Mouse (Mus musculus) intestine, embryonic 14.5 days (tissue): Measurements from ENCODE around the gene Oas1h. TPM values are rescaled to one million over a fixed set of nuclear protein-coding genes. Genes with fewer than 3 reads are reported as not detected.
A peak's percentile ranks its signal among the peaks of the same experiment; 100 is the strongest.

Source experiments
- ATAC-seq: fragments of 200-750 bp; cut with Nextera tagmentation; replicated peaks from 2 replicates; pipeline ENCODE4 v1.8.0; 2017; ENCODE audit warnings: low read depth, moderate number of reproducible peaks, moderate TSS enrichment, moderate library complexity; ENCODE audit not compliant: low FRiP score, low TSS enrichment
- DNase-seq: peaks from one replicate; pipeline ENCODE4 v3.0.0-alpha.2; 2018; ENCODE audit warnings: low spot score
- H3K27ac ChIP-seq: fragments of 300-500 bp; sonication (generic); 2 replicates; pipeline ENCODE4 v1.5.1; 2014; ENCODE audit warnings: low read depth, mild to moderate bottlenecking, control low read depth
- H3K27me3 ChIP-seq: fragments of 300-500 bp; sonication (generic); replicated peaks from 2 replicates; pipeline ENCODE4 v1.6.1; 2014; ENCODE audit warnings: low read length, control low read depth; ENCODE audit not compliant: control insufficient read depth, insufficient read depth
- H3K36me3 ChIP-seq: fragments of 300-500 bp; sonication (generic); 2 replicates; pipeline ENCODE4 v1.6.1; 2014; ENCODE audit warnings: low read length, control low read depth; ENCODE audit not compliant: control insufficient read depth, insufficient read depth
- H3K4me1 ChIP-seq: fragments of 300-500 bp; sonication (generic); replicated peaks from 2 replicates; pipeline ENCODE4 v1.6.1; 2014; ENCODE audit warnings: low read length, control low read depth, mixed read lengths; ENCODE audit not compliant: control insufficient read depth, insufficient read depth
- H3K4me2 ChIP-seq: fragments of 300-500 bp; sonication (generic); 2 replicates; pipeline ENCODE4 v1.6.1; 2014; ENCODE audit warnings: low read length
- H3K4me3 ChIP-seq: fragments of 300-500 bp; sonication (generic); 2 replicates; pipeline ENCODE4 v1.5.1; 2014; ENCODE audit warnings: low read depth, low read length, control low read depth, mixed read lengths
- H3K9ac ChIP-seq: fragments of 300-500 bp; sonication (generic); 2 replicates; pipeline ENCODE4 v1.6.1; 2014; ENCODE audit warnings: mild to moderate bottlenecking, low read length
- H3K9me3 ChIP-seq: fragments of 300-500 bp; sonication (generic); 2 replicates; pipeline ENCODE4 v1.6.1; 2016; ENCODE audit warnings: low read length, control low read depth; ENCODE audit not compliant: control insufficient read depth
- WGBS: fragments of 180-500 bp; shearing (Covaris S2); extraction: QIAGEN DNeasy Blood & Tissue Kit; methylation state at CpG from one replicate; pipeline ENCODE4 v1.1.7; 2014; 5-methylcytosine and 5-hydroxymethylcytosine counted together
- polyA plus RNA-seq: library from polyadenylated mRNA; unstranded; fragments of >200 nt; fragmentation: Nextera tagmentation; extraction: Ambion mirVana; gene quantifications from 2 replicates; pipeline ENCODE4 v1.2.1, GENCODE M21; 2014

Oas1h gene
- polyA plus RNA-seq, 1 experiment from 2014 or later, result not detected

DNA sequence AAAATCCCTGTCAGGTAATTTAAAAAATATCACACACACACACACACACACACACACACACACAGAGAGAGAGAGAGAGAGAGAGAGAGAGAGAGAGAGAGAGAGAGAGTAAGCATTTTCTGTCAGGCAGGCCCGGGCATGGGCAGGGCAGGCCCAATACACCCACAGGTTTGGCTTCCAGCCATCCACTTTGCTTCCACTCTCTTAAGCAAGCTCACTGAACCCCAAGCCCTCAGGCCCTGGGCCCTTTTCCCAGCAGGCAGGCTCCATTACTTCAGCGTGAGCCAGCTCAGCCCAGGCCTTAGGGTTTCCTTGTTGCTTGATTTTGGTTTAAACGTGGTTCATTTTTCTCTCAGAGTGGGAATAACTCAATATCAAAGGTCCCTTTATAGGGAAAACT lies 16.5 kb upstream of the Oas1h start:
- Histone ChIP-seq H3K4me2 (no peak overlapping the region), H3K4me3 (no peak overlapping the region), H3K27ac (no peak overlapping the region), H3K9ac (no peak overlapping the region), H3K36me3 (no peaks in the 10 kb centered on the region), H3K4me1 (no peaks in the 10 kb centered on the region), H3K27me3 (no peaks in the 10 kb centered on the region), H3K9me3 (no peaks in the 10 kb centered on the region)
- no peak for ATAC-seq
- WGBS, result 67% methylated on average over 3 of the region's 3 CpGs
- no peak for DNase-seq

DNA sequence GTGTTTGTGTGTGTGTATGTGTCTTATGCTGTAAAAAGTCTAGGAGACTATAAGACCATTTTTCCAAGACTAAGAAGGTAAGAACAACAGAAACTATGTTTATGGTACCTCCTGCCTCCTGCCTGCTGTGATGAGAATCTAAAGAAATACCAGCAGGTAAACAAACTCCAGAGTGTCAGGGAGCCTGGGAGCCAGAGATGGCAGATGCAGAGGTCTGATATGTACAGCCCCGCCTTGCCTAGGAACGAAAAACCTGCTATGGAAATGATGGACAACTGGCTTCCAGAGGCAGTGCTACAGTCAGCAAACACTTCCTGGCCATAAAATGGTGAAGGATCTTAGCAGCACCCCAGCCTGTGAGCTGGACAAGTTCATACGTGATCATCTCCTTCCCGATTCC lies 14.2 kb upstream of the Oas1h start, which contains the start of gene Oas1f:
Gene Oas1f, plus strand, starts transcription at position 301 of the 400 bp plus-strand sequence.
- 43% methylated on average over 4 of the region's 4 CpGs for WGBS
- no peak within 1 kb of the TSS for H3K4me2 ChIP-seq
- H3K27me3 ChIP-seq, result no peaks in the 10 kb centered on the region
- DNase-seq (no peak), ATAC-seq (no peak)
- no peaks in the 10 kb centered on the region for H3K9me3 ChIP-seq
- no peaks in the 10 kb centered on the region for H3K4me1 ChIP-seq
- no peak within 1 kb of the TSS for H3K27ac ChIP-seq
- H3K36me3 ChIP-seq, result no peaks in the 10 kb centered on the region
- H3K9ac ChIP-seq, result no peak within 1 kb of the TSS
- H3K4me3 ChIP-seq, result no peak within 1 kb of the TSS

DNA sequence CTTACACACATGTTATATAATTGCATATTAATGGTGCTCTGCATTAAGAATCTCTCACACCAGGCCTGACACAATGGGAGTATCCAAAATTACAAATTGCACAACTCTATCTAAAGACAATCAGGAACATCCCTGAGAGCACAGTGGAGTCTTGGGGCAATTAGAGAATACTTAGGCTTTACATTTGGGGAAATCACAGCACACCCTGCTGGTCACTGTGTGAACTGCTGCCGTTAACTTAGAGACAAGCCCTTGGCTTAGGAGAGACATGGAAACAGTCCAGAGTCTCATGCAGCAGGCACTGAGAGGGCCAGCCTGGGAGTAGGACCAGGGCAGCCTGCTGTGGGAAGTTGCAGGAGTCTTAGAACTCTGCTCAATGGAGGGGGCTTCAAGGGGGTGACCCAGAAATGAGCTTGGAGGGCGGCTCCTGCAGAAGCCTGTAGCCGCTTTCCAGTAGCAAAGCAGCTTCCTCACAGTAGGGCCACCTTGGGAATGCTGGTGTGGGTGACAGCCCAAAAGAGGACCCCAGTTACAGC lies 11.6 kb upstream of the Oas1h start:
- Histone ChIP-seq H3K9me3 (0 out of 2 replicates have a peak, but pooled peaks cover 5% of the 10 kb centered on the region), H3K4me1 (no peaks in the 10 kb centered on the region), H3K9ac (no peak overlapping the region), H3K27me3 (no peaks in the 10 kb centered on the region), H3K4me2 (no peak overlapping the region), H3K27ac (no peak overlapping the region), H3K4me3 (no peak overlapping the region), H3K36me3 (no peaks in the 10 kb centered on the region)
- WGBS, result 64% methylated on average over 3 of the region's 3 CpGs
- ATAC-seq (no peak), DNase-seq (no peak)

DNA sequence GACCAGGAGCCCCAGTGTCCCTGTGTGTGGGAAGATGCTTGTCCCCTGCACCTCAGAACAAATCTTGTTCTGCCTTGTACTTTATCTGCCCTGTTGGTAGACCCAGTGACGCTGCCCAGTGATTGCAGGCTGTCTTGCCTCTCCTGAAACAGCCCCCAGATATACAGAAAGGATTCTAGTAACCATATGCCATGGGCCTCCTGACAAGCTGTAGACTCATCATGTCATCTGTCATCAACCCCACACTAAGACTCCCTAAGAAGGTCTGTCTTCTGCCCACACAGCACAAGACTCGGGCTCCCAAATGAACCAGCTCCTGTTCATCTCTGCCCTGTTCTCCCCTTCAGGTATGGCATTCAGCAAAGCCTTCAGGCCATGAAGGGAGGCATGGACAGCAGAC lies 2.0 kb upstream of the Oas1h start:
- WGBS, result 90% methylated on average over 2 of the region's 2 CpGs

DNA sequence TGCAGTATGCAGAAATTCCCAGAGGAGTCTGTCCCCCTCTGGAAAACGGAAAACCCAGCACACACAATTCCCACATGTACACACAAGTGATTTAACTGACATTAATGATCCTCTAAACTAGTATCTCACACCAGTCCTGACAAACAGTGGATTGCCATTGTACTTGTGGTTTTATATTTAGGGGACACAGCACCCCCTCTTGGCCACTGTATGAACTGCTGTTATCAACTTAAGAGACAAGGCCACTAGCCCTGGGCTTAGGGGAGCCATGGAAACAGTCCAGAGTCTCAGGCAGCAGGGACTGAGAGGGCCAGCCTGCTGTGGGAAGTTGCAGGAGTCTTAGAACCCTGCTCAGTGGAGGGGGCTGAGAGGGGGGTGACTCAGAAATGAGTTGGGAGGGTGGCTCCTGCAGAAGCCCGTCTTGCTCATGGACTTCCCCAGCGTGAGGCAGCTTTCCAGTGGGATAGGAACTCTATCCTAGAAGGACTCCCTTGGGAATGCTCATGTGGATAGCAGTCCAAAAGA lies 4.2 kb downstream of the Oas1h start:
- ATAC-seq (no peak), DNase-seq (peak; percentile 60)
- H3K27me3 ChIP-seq, result no peaks in the 10 kb centered on the region
- no peak overlapping the region for H3K4me2 ChIP-seq
- H3K9ac ChIP-seq, result no peak overlapping the region
- H3K27ac ChIP-seq, result no peak overlapping the region
- H3K9me3 ChIP-seq, result no peaks in the 10 kb centered on the region
- no peaks in the 10 kb centered on the region for H3K4me1 ChIP-seq
- no peak overlapping the region for H3K4me3 ChIP-seq
- H3K36me3 ChIP-seq, result no peaks in the 10 kb centered on the region
- 74% methylated on average over 3 of the region's 3 CpGs for WGBS

More for the DNA sequence above, 2.0 kb upstream of the Oas1h start:
- H3K27ac ChIP-seq, result no peak overlapping the region
- H3K4me3 ChIP-seq, result no peak overlapping the region
- no peaks in the 10 kb centered on the region for H3K4me1 ChIP-seq
- 0 out of 2 replicates have a peak, but pooled peaks cover 3% of the 10 kb centered on the region for H3K9me3 ChIP-seq
- no peak for DNase-seq
- H3K36me3 ChIP-seq, result no peaks in the 10 kb centered on the region
- no peak overlapping the region for H3K9ac ChIP-seq
- no peak overlapping the region for H3K4me2 ChIP-seq
- ATAC-seq, result no peak
- no peaks in the 10 kb centered on the region for H3K27me3 ChIP-seq

DNA sequence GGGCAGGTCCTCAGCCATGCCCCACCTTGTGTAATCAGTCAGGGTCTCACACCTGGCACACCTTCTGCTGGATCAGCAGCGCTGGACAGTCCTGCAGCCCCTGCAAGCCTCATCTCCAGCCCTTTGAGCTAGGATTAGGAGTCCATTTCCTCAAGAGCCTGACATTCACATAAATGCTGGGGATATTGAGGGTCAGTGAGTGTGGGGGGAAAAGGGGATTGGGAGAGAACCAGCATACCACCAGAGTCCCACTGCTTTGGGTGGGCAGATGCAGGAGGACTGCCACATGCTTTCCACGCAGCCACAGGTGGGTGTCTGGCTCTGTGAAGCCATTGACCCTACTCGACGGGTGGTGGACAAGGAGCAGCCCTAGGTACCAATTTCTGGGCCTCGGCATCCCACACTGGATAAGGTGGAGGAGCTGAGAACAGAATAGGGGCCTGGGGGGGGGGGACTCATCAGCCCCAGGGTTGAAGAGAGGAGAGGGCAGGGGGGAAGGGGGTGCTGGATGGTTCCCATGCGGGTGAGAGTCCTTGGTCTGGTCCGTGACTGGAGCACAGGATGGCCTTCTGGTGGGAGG lies 8.3 kb downstream of the Oas1h start:
- ATAC-seq (no peak), DNase-seq (no peak)
- H3K4me2 ChIP-seq, result no peak overlapping the region
- H3K9me3 ChIP-seq, result no peaks in the 10 kb centered on the region
- no peak overlapping the region for H3K9ac ChIP-seq
- no peaks in the 10 kb centered on the region for H3K36me3 ChIP-seq
- no peaks in the 10 kb centered on the region for H3K4me1 ChIP-seq
- no peak overlapping the region for H3K27ac ChIP-seq
- 82% methylated on average over 7 of the region's 7 CpGs for WGBS
- H3K27me3 ChIP-seq, result no peaks in the 10 kb centered on the region
- H3K4me3 ChIP-seq, result no peak overlapping the region

DNA sequence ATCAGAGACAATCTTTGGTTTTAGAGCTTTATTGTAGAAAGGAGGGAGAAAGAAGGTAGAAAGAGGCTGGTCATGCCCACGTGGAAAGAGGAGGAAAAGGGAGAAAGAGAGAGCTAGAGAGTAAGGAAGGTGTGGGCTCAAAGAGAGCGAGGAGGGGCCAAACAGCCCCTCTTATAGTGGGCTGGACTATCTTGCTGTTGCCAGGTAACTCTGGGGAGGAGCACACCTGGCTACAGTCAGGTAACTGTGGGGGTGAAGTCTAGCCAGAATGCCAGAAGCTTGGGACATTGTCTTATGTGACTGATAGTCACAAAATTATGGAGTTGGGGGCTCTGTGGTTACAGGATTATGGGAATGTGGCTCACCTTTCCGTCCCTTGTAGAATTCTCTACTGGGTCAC lies 8.9 kb downstream of the Oas1h start:
- no peak overlapping the region for H3K4me3 ChIP-seq
- H3K27ac ChIP-seq, result no peak overlapping the region
- H3K9ac ChIP-seq, result no peak overlapping the region
- no peak overlapping the region for H3K4me2 ChIP-seq
- H3K27me3 ChIP-seq, result no peaks in the 10 kb centered on the region
- no peaks in the 10 kb centered on the region for H3K9me3 ChIP-seq
- no peaks in the 10 kb centered on the region for H3K4me1 ChIP-seq
- WGBS, result 55% methylated on average over 3 of the region's 3 CpGs
- DNase-seq (no peak), ATAC-seq (no peak)
- no peaks in the 10 kb centered on the region for H3K36me3 ChIP-seq

DNA sequence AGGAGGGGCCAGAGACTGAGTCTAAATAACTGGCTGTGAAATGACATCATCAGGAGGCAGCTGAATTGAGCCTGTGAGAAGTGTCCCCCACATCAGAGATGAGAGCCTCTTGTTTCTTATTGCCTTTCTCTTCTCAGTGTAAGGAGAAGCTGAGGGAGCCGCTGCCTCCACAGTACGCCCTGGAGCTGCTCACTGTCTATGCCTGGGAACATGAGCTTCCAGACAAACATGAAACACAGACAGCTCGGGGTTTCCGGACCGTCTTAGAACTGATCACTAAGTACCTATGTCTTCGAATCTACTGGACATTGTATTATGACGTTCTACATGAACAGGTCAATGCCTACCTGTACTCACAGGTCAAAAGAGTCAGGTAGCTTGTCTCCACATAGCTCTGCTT lies 9.6 kb downstream of the Oas1h start:
- no peak for ATAC-seq
- Histone ChIP-seq H3K4me3 (no peak overlapping the region), H3K9ac (no peak overlapping the region), H3K4me2 (no peak overlapping the region), H3K36me3 (no peaks in the 10 kb centered on the region), H3K9me3 (no peaks in the 10 kb centered on the region), H3K27ac (no peak overlapping the region), H3K4me1 (no peaks in the 10 kb centered on the region), H3K27me3 (no peaks in the 10 kb centered on the region)
- 74% methylated on average over 7 of the region's 7 CpGs for whole genome bisulfite sequencing
- DNase-seq, result no peak

DNA sequence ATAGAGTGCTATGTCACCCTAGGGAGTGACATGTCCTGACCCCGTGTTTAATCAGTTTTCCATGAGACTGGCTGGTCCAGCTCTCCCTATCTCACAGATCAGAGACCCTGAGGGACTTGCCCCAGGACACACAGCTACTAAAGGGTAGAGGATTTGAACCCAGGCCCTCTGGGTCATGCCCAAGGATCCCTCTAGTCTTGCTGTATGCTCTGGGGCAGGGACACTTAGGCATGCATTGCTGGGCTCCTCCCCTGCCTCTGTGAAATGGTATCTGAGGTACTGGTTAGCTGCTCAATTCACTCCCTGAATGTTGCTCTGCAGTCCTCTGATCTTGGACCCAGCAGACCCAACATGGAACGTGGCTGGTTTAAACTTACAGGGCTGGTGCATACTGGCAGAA lies 10.2 kb downstream of the Oas1h start:
- no peak overlapping the region for H3K4me3 ChIP-seq
- H3K9me3 ChIP-seq, result no peaks in the 10 kb centered on the region
- no peaks in the 10 kb centered on the region for H3K36me3 ChIP-seq
- no peak for ATAC-seq
- no peak overlapping the region for H3K4me2 ChIP-seq
- H3K27me3 ChIP-seq, result no peaks in the 10 kb centered on the region
- H3K27ac ChIP-seq, result no peak overlapping the region
- DNase-seq, result no peak
- 63% methylated on average over 2 of the region's 2 CpGs for WGBS
- no peaks in the 10 kb centered on the region for H3K4me1 ChIP-seq
- no peak overlapping the region for H3K9ac ChIP-seq
